Mouse (Mus musculus) cerebellum, adult 2 months (tissue): ENCODE results near the gene H3f3a. TPM values are rescaled to one million over a fixed set of nuclear protein-coding genes. Genes with fewer than 3 reads are reported as not detected.
"Not testable (repeated sequence)": the region's sequence is repeated elsewhere in the genome, so short reads cannot be mapped to it uniquely, and the experiment has no call there.

ENCODE experiments used
- DNase-seq, 2 experiments: peaks; one replicate each; pipeline ENCODE4 v3.0.0; 2021
- H3K27ac ChIP-seq: fragments of 200-500 bp; 2 replicates; pipeline ENCODE4 v1.5.1; 2012; ENCODE audit warnings: low read length, control low read depth, inconsistent platforms; ENCODE audit not compliant: insufficient read depth
- H3K27me3 ChIP-seq: fragments of 200-500 bp; 2 replicates; pipeline ENCODE4 v1.6.1; 2012; ENCODE audit warnings: inconsistent platforms, mild to moderate bottlenecking, low read length, moderate library complexity; ENCODE audit not compliant: control insufficient read depth, insufficient read depth
- H3K4me1 ChIP-seq: fragments of 200-500 bp; 2 replicates; pipeline ENCODE4 v1.6.1; 2011; ENCODE audit warnings: low read length; ENCODE audit not compliant: control insufficient read depth, insufficient read depth
- H3K4me3 ChIP-seq: fragments of 200-500 bp; replicated peaks from 2 replicates; pipeline ENCODE3; 2011; ENCODE audit warnings: mild to moderate bottlenecking, low read depth, low read length, control low read depth; ENCODE audit not compliant: insufficient read depth
- CTCF ChIP-seq: fragments of 200-500 bp; IDR thresholded peaks from 2 replicates; pipeline ENCODE4 v1.5.1; 2011; ENCODE audit warnings: low read depth, mild to moderate bottlenecking, control low read depth, low read length, moderate library complexity, borderline replicate concordance; ENCODE audit not compliant: insufficient read depth
- POLR2A ChIP-seq: fragments of 200-500 bp; IDR thresholded peaks from 2 replicates; pipeline ENCODE4 v1.6.1; 2011; ENCODE audit warnings: low read length, control low read depth, borderline replicate concordance; ENCODE audit not compliant: insufficient read depth
- WGBS: fragments of 180-500 bp; shearing (Covaris S2); methylation state at CpG from one replicate; pipeline ENCODE4 v1.1.7; 2018; 5-methylcytosine and 5-hydroxymethylcytosine counted together
- polyA plus RNA-seq: library from polyadenylated mRNA; depleted of rRNA; stranded (reverse); fragments of >200 nt; gene quantifications from 2 replicates; pipeline ENCODE4 v1.2.3, GENCODE M21; 2012

H3f3a gene
- polyA plus RNA-seq, 1 experiment: 463 TPM

- DNase-seq: peak; percentile 73 to 86
- WGBS: 2% methylated on average over 9 of the region's 9 CpGs
- peaks cover 20% of the 10 kb centered on the region for H3K4me1 ChIP-seq
- TF ChIP-seq CTCF: no peak
- TF ChIP-seq POLR2A: 0 out of 2 replicates have a peak, but pooled peaks have one; percentile 38
- H3K4me3 ChIP-seq: peak overlapping the region; percentile 52
- H3K27me3 ChIP-seq: no peaks in the 10 kb centered on the region
- H3K27ac ChIP-seq: peak overlapping the region; percentile 82
These were observed 34.4 kb upstream of the H3f3a start for GRCm38 (mm10) chr1:180848114-180848510.

GRCm38 (mm10) chr1:180841561-180842300 lies 28.0 kb upstream of the H3f3a start:
- 88% methylated on average over 8 of the region's 8 CpGs for WGBS

GRCm38 (mm10) chr1:180839201-180839910 lies 25.6 kb upstream of the H3f3a start:
- no peak for TF ChIP-seq CTCF
- TF ChIP-seq POLR2A: no peak
- no peak overlapping the region for H3K27ac ChIP-seq
- no peaks in the 10 kb centered on the region for H3K27me3 ChIP-seq
- no peak for DNase-seq
- H3K4me1 ChIP-seq: no peaks in the 10 kb centered on the region
- 62% methylated on average over 8 of the region's 8 CpGs for WGBS
- H3K4me3 ChIP-seq: no peak overlapping the region

More at GRCm38 (mm10) chr1:180841561-180842300, 28.0 kb upstream of the H3f3a start:
- Histone ChIP-seq H3K27ac (no peak overlapping the region), H3K4me1 (no peaks in the 10 kb centered on the region), H3K4me3 (no peak overlapping the region), H3K27me3 (no peaks in the 10 kb centered on the region)
- no peak for TF ChIP-seq CTCF
- no peak for DNase-seq

GRCm38 (mm10) chr1:180838014-180838413 lies 24.3 kb upstream of the H3f3a start:
- Histone ChIP-seq H3K4me3 (no peak overlapping the region), H3K4me1 (no peaks in the 10 kb centered on the region), H3K27me3 (no peaks in the 10 kb centered on the region), H3K27ac (no peak overlapping the region)
- TF ChIP-seq CTCF (no peak), POLR2A (no peak)
- no peak for DNase-seq
- 70% methylated on average over 6 of the region's 6 CpGs for WGBS

- WGBS: 94% methylated on average over 5 of the region's 5 CpGs
These were observed 23.4 kb upstream of the H3f3a start for GRCm38 (mm10) chr1:180837186-180837585.

GRCm38 (mm10) chr1:180836467-180836866 lies 22.7 kb upstream of the H3f3a start:
- DNase-seq, H3K27ac ChIP-seq, H3K4me3 ChIP-seq, H3K27me3 ChIP-seq, H3K4me1 ChIP-seq: not testable (repeated sequence)
- WGBS: 72% methylated on average over 8 of the region's 8 CpGs

More at GRCm38 (mm10) chr1:180837186-180837585, 23.4 kb upstream of the H3f3a start:
- no peaks in the 10 kb centered on the region for H3K4me1 ChIP-seq
- H3K4me3 ChIP-seq: no peak overlapping the region
- DNase-seq: no peak
- TF ChIP-seq POLR2A (no peak), CTCF (no peak)
- no peak overlapping the region for H3K27ac ChIP-seq
- H3K27me3 ChIP-seq: no peaks in the 10 kb centered on the region

GRCm38 (mm10) chr1:180835273-180836015 lies 21.7 kb upstream of the H3f3a start:
- Histone ChIP-seq H3K27ac (no peak overlapping the region), H3K27me3 (no peaks in the 10 kb centered on the region), H3K4me1 (no peaks in the 10 kb centered on the region), H3K4me3 (no peak overlapping the region)
- no peak for DNase-seq
- TF ChIP-seq CTCF: no peak
- no peak for TF ChIP-seq POLR2A
- 83% methylated on average over 10 of the region's 10 CpGs for WGBS
